15 mouse cellular contexts compared by ENCODE assay signal in genomic region chr2:103874466-103874865, GRCm38 (mm10).
"Had no signal": no experiment of that assay in that cellular context is flagged by ENCODE, and none has a peak within 500 bp of the region (broad histone marks: within the 10 kb centered on the region; RNA-seq: fewer than 3 reads in every experiment).

No protein-coding gene starts in this region.

- DNase-seq: kidney, adult 18-20 months; kidney, postnatal 14 days; lung, adult 2 months; lung, postnatal 36 days; retina, postnatal 1 day; right cerebral cortex, postnatal 4 days; thymus, adult 2 months; thymus, postnatal 25 days had no signal

- H3K4me3 ChIP-seq: intestine, embryonic 15.5 days; left cerebral cortex, adult 2 months; limb, embryonic 10.5 days; neural tube, embryonic 13.5 days had no signal

- H3K27ac ChIP-seq: intestine, embryonic 15.5 days; left cerebral cortex, adult 2 months; limb, embryonic 10.5 days; neural tube, embryonic 13.5 days had no signal

- H3K9ac ChIP-seq: intestine, embryonic 15.5 days; neural tube, embryonic 13.5 days had no signal

- H3K9me3 ChIP-seq: intestine, embryonic 15.5 days; limb, embryonic 10.5 days; neural tube, embryonic 13.5 days had no signal

- H3K4me2 ChIP-seq: intestine, embryonic 15.5 days; midbrain, embryonic 11.5 days; neural tube, embryonic 13.5 days had no signal

- H3K36me3 ChIP-seq: intestine, embryonic 15.5 days; limb, embryonic 10.5 days; neural tube, embryonic 13.5 days had no signal

- H3K27me3 ChIP-seq: intestine, embryonic 15.5 days; neural tube, embryonic 13.5 days had no signal

- ATAC-seq: intestine, embryonic 15.5 days; lung, postnatal 0 days; midbrain, embryonic 16.5 days had no signal

- H3K4me1 ChIP-seq: intestine, embryonic 15.5 days had no signal
